Mouse (Mus musculus) embryonic facial prominence, embryonic 15.5 days (tissue): ENCODE measurements around the gene Cav2. TPM values are rescaled to one million over a fixed set of nuclear protein-coding genes. Genes with fewer than 3 reads are reported as not detected.
A peak's percentile ranks its signal among the peaks of the same experiment; 100 is the strongest.

ENCODE experiments used
- ATAC-seq: fragments of 200-750 bp; cut with Nextera tagmentation; 2 replicates; pipeline ENCODE4 v1.8.0; 2017; ENCODE audit warnings: low read depth, moderate TSS enrichment; ENCODE audit not compliant: insufficient number of reproducible peaks, low FRiP score, low TSS enrichment
- H3K27ac ChIP-seq: fragments of 300-500 bp; sonication (generic); replicated peaks from 2 replicates; pipeline ENCODE4 v1.5.1; 2015; ENCODE audit warnings: mild to moderate bottlenecking, inconsistent platforms
- H3K27me3 ChIP-seq: fragments of 300-500 bp; sonication (generic); 2 replicates; pipeline ENCODE4 v1.6.1; 2015; ENCODE audit warnings: inconsistent platforms
- H3K36me3 ChIP-seq: fragments of 300-500 bp; sonication (generic); 2 replicates; pipeline ENCODE4 v1.6.1; 2015; ENCODE audit warnings: mild to moderate bottlenecking, inconsistent platforms
- H3K4me1 ChIP-seq: fragments of 300-500 bp; sonication (generic); 2 replicates; pipeline ENCODE4 v1.6.1; 2015; ENCODE audit warnings: inconsistent platforms
- H3K4me2 ChIP-seq: fragments of 300-500 bp; sonication (generic); replicated peaks from 2 replicates; pipeline ENCODE4 v1.6.1; 2015; ENCODE audit warnings: mild to moderate bottlenecking, inconsistent platforms
- H3K4me3 ChIP-seq: fragments of 300-500 bp; sonication (generic); replicated peaks from 2 replicates; pipeline ENCODE4 v1.5.1; 2015; ENCODE audit warnings: mild to moderate bottlenecking, inconsistent platforms
- H3K9ac ChIP-seq: fragments of 300-500 bp; sonication (generic); 2 replicates; pipeline ENCODE4 v1.6.1; 2015; ENCODE audit warnings: inconsistent platforms
- H3K9me3 ChIP-seq: fragments of 300-500 bp; sonication (generic); replicated peaks from 2 replicates; pipeline ENCODE4 v1.6.1; 2016; ENCODE audit warnings: inconsistent platforms
- WGBS: fragments of 180-500 bp; shearing (Covaris S2); methylation state at CpG from one replicate; pipeline ENCODE4 v1.1.7; 2015; 5-methylcytosine and 5-hydroxymethylcytosine counted together
- polyA plus RNA-seq: library from polyadenylated mRNA; unstranded; fragments of >200 nt; fragmentation: Nextera tagmentation; extraction: Ambion mirVana; gene quantifications from 2 replicates; pipeline ENCODE4 v1.2.1, GENCODE M21; 2015

The Cav2 gene
- polyA plus RNA-seq: 38.5 and 47.3 TPM in 2 replicates

GRCm38 (mm10) chr6:17280939-17281756, at the start of gene Cav2:
Cav2 (plus strand) TSS chr6:17281185.
- peak; percentile 87 for ATAC-seq
- under 1% methylated on average over 35 of the region's 40 CpGs for WGBS
- H3K4me2 ChIP-seq: peak within 1 kb of the TSS; percentile 90
- peak within 1 kb of the TSS; percentile 50 for H3K4me3 ChIP-seq
- no peaks in the 10 kb centered on the region for H3K27me3 ChIP-seq
- H3K9ac ChIP-seq: peak within 1 kb of the TSS; percentile 35
- no peaks in the 10 kb centered on the region for H3K36me3 ChIP-seq
- H3K9me3 ChIP-seq: no peaks in the 10 kb centered on the region
- H3K27ac ChIP-seq: peak within 1 kb of the TSS; percentile 74
- H3K4me1 ChIP-seq: 0 out of 2 replicates have a peak, but pooled peaks cover 16% of the 10 kb centered on the region

GRCm38 (mm10) chr6:17239693-17240092, 41.3 kb upstream of the Cav2 start:
- no peak for ATAC-seq
- no peak overlapping the region for H3K4me3 ChIP-seq
- no peak overlapping the region for H3K4me2 ChIP-seq
- H3K9ac ChIP-seq: no peak overlapping the region
- 87% methylated on average over 1 of the region's 1 CpGs for WGBS
- no peaks in the 10 kb centered on the region for H3K27me3 ChIP-seq
- no peaks in the 10 kb centered on the region for H3K9me3 ChIP-seq
- no peak overlapping the region for H3K27ac ChIP-seq
- no peaks in the 10 kb centered on the region for H3K4me1 ChIP-seq
- H3K36me3 ChIP-seq: no peaks in the 10 kb centered on the region

- Histone ChIP-seq H3K27ac (no peak overlapping the region), H3K27me3 (no peaks in the 10 kb centered on the region), H3K9me3 (no peaks in the 10 kb centered on the region), H3K36me3 (no peaks in the 10 kb centered on the region), H3K4me2 (no peak overlapping the region), H3K4me3 (no peak overlapping the region), H3K9ac (no peak overlapping the region), H3K4me1 (no peaks in the 10 kb centered on the region)
- 85% methylated on average over 1 of the region's 1 CpGs for WGBS
- no peak for ATAC-seq
Measured at GRCm38 (mm10) chr6:17241013-17241412, 40.0 kb upstream of the Cav2 start.

- no peak for ATAC-seq
- Histone ChIP-seq H3K4me2 (no peak overlapping the region), H3K36me3 (no peaks in the 10 kb centered on the region), H3K27ac (no peak overlapping the region), H3K9ac (no peak overlapping the region), H3K4me3 (no peak overlapping the region), H3K9me3 (no peaks in the 10 kb centered on the region), H3K4me1 (no peaks in the 10 kb centered on the region), H3K27me3 (no peaks in the 10 kb centered on the region)
- 92% methylated on average over 2 of the region's 2 CpGs for WGBS
Measured at GRCm38 (mm10) chr6:17246959-17247358, 34.0 kb upstream of the Cav2 start.

GRCm38 (mm10) chr6:17247673-17248072, 33.3 kb upstream of the Cav2 start:
- no peak overlapping the region for H3K27ac ChIP-seq
- ATAC-seq: no peak

GRCm38 (mm10) chr6:17248241-17248640, 32.7 kb upstream of the Cav2 start:
- no peak for ATAC-seq
- H3K4me2 ChIP-seq: no peak overlapping the region
- H3K27ac ChIP-seq: no peak overlapping the region
- no peaks in the 10 kb centered on the region for H3K27me3 ChIP-seq
- no peaks in the 10 kb centered on the region for H3K36me3 ChIP-seq
- no peaks in the 10 kb centered on the region for H3K4me1 ChIP-seq
- H3K4me3 ChIP-seq: no peak overlapping the region
- 33% methylated on average over 1 of the region's 1 CpGs for WGBS
- H3K9ac ChIP-seq: no peak overlapping the region
- H3K9me3 ChIP-seq: no peaks in the 10 kb centered on the region

More at GRCm38 (mm10) chr6:17247673-17248072, 33.3 kb upstream of the Cav2 start:
- Histone ChIP-seq H3K36me3 (no peaks in the 10 kb centered on the region), H3K9me3 (no peaks in the 10 kb centered on the region), H3K9ac (no peak overlapping the region), H3K4me3 (no peak overlapping the region), H3K27me3 (no peaks in the 10 kb centered on the region), H3K4me2 (no peak overlapping the region), H3K4me1 (no peaks in the 10 kb centered on the region)
- WGBS: 81% methylated on average over 3 of the region's 3 CpGs

GRCm38 (mm10) chr6:17251958-17252357, 29.0 kb upstream of the Cav2 start:
- Histone ChIP-seq H3K4me1 (no peaks in the 10 kb centered on the region), H3K4me2 (no peak overlapping the region), H3K4me3 (no peak overlapping the region), H3K27me3 (no peaks in the 10 kb centered on the region), H3K36me3 (no peaks in the 10 kb centered on the region), H3K9ac (no peak overlapping the region), H3K9me3 (no peaks in the 10 kb centered on the region), H3K27ac (no peak overlapping the region)
- no peak for ATAC-seq
- 30% methylated on average over 1 of the region's 1 CpGs for WGBS

GRCm38 (mm10) chr6:17258142-17258541, 22.8 kb upstream of the Cav2 start:
- Histone ChIP-seq H3K27ac (no peak overlapping the region), H3K27me3 (no peaks in the 10 kb centered on the region), H3K4me3 (no peak overlapping the region), H3K4me2 (no peak overlapping the region), H3K9me3 (no peaks in the 10 kb centered on the region), H3K9ac (no peak overlapping the region), H3K36me3 (no peaks in the 10 kb centered on the region), H3K4me1 (0 out of 2 replicates have a peak, but pooled peaks cover 2% of the 10 kb centered on the region)
- ATAC-seq: no peak
- WGBS: 63% methylated on average over 1 of the region's 1 CpGs

GRCm38 (mm10) chr6:17258911-17259310, 22.1 kb upstream of the Cav2 start:
- Histone ChIP-seq H3K4me1 (0 out of 2 replicates have a peak, but pooled peaks cover 2% of the 10 kb centered on the region), H3K36me3 (no peaks in the 10 kb centered on the region), H3K27me3 (no peaks in the 10 kb centered on the region), H3K4me2 (no peak overlapping the region), H3K9ac (no peak overlapping the region), H3K4me3 (no peak overlapping the region), H3K27ac (no peak overlapping the region; the same call in 1 of the 2 replicates), H3K9me3 (no peaks in the 10 kb centered on the region)
- 62% methylated on average over 1 of the region's 1 CpGs for WGBS
- ATAC-seq: no peak

- Histone ChIP-seq H3K4me3 (no peak overlapping the region), H3K27ac (no peak overlapping the region), H3K36me3 (no peaks in the 10 kb centered on the region), H3K4me2 (no peak overlapping the region), H3K9ac (no peak overlapping the region), H3K27me3 (no peaks in the 10 kb centered on the region), H3K4me1 (no peaks in the 10 kb centered on the region), H3K9me3 (no peaks in the 10 kb centered on the region)
- 32% methylated on average over 2 of the region's 2 CpGs for WGBS
- no peak for ATAC-seq
Measured at GRCm38 (mm10) chr6:17262786-17263185, 18.2 kb upstream of the Cav2 start.

GRCm38 (mm10) chr6:17265043-17265442, 15.9 kb upstream of the Cav2 start:
- WGBS: 68% methylated on average over 4 of the region's 4 CpGs
- no peak for ATAC-seq
- Histone ChIP-seq H3K27me3 (no peaks in the 10 kb centered on the region), H3K4me3 (no peak overlapping the region), H3K9ac (no peak overlapping the region), H3K4me2 (no peak overlapping the region), H3K36me3 (no peaks in the 10 kb centered on the region), H3K4me1 (no peaks in the 10 kb centered on the region), H3K27ac (no peak overlapping the region), H3K9me3 (no peaks in the 10 kb centered on the region)

- H3K9me3 ChIP-seq: no peaks in the 10 kb centered on the region
- 59% methylated on average over 3 of the region's 3 CpGs for WGBS
- no peaks in the 10 kb centered on the region for H3K27me3 ChIP-seq
- no peak for ATAC-seq
- H3K27ac ChIP-seq: no peak overlapping the region
- no peaks in the 10 kb centered on the region for H3K36me3 ChIP-seq
- no peak overlapping the region for H3K4me3 ChIP-seq
- H3K9ac ChIP-seq: no peak overlapping the region
- no peaks in the 10 kb centered on the region for H3K4me1 ChIP-seq
- no peak overlapping the region for H3K4me2 ChIP-seq
Measured at GRCm38 (mm10) chr6:17266466-17266865, 14.5 kb upstream of the Cav2 start.
